Mouse (Mus musculus) C2C12 (cell line): Measurements from ENCODE around the gene Trmt10c.

Experiments used
- CTCF ChIP-seq: IDR thresholded peaks from one replicate; pipeline ENCODE4 v1.5.1; 2011; ENCODE audit not compliant: control insufficient read depth, insufficient read depth, insufficient read length
- USF1 ChIP-seq: IDR thresholded peaks from one replicate; pipeline ENCODE4 v1.6.1; 2011; ENCODE audit warnings: low read depth, mild to moderate bottlenecking, control low read depth, moderate library complexity

GRCm38 (mm10) chr16:56064334-56064990 lies 26.8 kb upstream of the Trmt10c start:
- TF ChIP-seq CTCF (no peak), USF1 (no peak)
